Mouse (Mus musculus): ENCODE measurements around the gene Bax.
A peak's percentile ranks its signal among the peaks of the same experiment; 100 is the strongest.
"Not testable (repeated sequence)": the region's sequence is repeated elsewhere in the genome, so short reads cannot be mapped to it uniquely, and the experiment has no call there.

The Bax gene

DNA sequence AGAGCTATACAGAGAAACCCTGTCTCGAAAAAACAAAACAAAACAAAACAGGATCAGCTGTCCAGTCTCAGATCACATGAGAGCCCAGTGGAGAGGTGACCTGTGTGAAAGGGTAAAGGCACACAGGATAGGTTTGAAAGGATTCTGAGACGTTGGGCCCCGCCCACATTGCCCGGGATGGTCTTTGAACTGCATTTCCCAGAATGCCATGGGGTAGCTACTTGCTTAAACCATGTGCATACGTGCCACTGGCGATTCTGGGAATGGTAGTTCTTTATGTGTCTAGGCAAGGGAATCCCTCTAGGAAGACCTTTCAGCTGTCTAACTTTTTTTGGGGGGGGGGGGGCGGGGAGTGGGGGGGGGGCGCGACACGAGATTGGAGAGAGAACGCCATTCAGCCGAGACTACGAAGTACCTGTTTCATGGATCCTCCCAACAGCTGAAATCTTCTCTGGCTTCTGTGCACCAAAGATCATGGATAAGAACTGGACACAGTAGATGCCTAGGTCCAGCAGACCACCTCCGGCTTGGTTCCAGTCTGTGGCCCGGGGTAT is 14.8 kb upstream of the Bax start, which contains the start of gene Tulp2:
Gene Tulp2, plus strand, starts transcription at position 504 of the 554 bp plus-strand sequence.
- no peak for DNase-seq (ENCODE audit: low spot score in 2 of 2)

DNA sequence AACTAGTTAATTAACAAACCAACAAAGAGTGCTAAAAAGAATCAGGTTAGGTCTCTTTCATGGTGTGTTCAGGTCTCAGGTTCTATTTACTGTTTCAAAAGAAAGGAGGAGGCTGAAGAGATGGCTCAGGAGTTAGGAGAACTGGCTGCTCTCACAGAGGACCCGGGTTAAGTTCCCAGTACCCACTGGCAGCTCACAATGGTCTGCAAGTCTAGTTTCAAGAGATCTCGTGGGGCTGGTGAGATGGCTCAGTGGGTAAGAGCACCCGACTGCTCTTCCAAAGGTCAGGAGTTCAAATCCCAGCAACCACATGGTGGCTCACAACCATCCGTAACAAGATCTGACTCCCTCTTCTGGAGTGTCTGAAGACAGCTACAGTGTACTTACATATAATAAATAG is 13.6 kb upstream of the Bax start:
- not testable (repeated sequence) for DNase-seq (ENCODE audit: low spot score in 2 of 2)

DNA sequence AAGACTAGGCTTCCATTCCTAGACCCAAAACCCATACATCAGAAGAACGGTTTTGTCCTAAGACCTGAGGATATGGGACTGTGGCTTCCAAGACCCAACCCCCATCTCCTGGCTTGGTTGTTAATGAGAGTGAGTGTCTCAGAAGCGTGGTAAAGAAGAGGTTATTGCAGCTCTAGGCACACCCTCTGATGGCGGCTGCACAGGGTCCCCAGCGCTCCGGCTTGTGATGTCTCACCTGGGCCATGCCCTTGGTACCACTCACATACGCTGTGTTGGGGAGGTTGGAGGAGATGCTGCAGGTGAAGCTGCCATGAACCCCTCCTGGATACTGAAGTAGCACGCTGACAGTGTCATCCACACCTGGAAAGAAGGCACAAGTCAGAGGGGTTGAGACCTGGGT is 12.1 kb upstream of the Bax start:
- DNase-seq (ENCODE audit: low spot score in 2 of 2): no peak

DNA sequence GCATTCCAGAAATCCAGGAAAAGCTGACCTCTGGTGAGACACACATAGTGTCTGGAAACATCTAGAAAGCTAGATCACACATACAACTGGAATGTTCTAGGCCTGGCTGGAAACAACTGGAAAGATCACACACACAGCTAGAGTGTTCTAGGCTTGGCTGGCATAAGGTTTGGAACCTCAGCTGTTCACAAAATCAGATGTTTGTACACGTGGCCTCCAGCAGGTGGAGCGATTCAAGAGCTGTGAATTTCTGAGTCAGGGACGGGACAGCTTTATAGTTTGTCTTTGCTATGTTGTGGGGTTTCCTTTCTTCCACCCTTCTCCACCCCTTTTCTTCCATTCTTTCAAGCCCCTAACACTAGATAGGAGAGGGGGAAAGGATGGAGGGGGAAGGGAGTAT is 10.3 kb upstream of the Bax start:
- DNase-seq (ENCODE audit: low spot score in 2 of 2): peak in 1 of 2 experiments; percentile 49

DNA sequence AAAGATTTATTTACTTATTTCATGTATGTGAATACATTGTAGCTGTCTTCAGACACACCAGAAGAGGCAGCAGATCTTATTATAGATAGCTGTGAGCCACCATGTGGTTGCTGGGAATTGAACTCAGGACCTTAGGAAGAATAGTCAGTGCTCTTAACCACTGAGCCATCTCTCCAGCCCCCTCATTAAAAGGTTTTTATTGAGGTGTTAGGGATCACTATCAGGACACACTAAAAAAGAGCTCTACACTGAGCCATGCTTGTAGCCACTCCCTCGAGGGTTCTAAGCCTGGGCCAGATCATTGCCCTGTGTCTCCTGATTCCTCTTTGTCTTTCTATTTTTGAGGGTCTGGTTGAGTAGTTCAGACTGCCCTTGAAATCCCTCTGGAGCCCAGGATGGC is 9.8 kb upstream of the Bax start:
- no peak for DNase-seq (ENCODE audit: low spot score in 2 of 2)

DNA sequence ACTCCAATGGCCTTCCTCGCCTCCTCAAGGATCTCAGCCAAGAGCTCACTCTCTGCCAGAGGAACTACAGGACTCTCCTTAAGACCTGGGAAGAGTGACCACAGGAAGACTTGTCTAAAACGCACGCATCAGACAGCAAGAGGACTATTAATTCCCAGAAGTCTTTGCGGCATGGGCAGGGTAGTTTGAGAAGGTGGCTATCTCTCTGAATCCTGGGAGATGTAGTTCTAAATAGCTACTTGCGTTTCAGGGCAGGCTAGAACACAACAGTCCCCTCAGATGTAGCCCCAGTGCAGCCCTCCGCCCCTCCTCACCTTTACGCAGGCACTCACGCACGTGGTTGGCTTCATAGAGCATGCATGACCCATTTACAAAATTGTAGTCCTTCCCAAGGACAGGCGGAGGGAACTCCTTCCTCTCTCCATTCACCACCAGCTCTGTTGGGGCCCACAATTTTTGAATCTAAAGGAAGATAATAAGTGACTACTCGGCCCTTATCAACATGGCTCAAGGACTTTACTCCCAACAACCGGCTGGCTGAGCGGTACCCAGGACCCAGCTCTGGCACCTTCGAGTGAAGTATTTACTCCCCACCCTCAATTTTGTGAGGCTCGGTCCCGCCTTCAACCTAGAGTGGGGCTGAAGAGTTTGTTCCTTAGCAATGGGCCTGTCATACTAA is 8.7 kb upstream of the Bax start:
- no peak for DNase-seq (ENCODE audit: low spot score in 2 of 2)

DNA sequence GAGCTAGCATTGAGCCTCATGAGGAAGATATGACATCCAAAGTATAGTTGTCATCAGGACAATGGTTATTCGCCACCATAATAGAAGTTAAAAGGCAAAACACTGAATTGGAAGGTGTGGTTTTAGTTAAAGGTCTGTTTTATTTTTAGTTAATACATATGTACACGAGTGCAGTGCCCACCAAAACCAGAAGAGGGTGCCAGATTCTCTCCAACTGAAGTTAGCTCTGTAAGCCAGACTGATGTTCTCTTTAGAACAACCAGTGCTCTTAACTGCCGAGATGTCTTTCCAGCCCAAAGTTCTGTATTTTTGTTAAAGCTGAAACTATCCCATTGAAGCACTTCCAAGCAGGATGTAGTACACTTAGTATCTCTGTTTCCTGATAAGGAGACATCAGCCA is 4.2 kb upstream of the Bax start:
- peak in 1 of 2 experiments; percentile 76 for DNase-seq (ENCODE audit: low spot score in 2 of 2)

DNA sequence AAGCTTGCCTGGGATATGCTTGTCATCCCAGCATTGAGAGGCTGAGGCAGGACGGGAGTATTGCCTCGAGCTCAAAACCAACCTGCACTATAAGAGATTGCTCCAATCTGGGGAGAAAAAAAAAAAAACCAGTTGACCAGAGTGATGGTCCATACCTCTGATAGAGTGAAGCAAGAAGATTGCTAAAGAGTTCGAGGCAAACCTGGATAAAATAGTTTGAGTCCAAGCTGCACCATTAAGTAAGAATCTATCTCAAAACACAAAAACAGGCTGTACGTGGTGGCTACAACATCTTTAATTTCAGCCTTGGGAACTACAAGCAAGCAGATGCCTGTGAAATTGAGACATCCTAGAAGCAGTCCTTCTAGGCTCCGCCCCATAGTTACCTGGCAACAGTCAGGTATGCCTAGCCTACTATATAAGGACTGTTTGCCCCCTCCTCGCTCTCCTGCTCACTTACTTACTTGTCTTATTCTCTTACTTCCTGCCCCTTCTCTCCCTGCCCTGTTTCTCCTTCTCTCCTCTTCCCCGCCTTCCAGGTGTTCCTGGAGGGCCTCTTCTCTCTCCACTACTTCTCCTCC is 482 bp upstream of the Bax start:
- no peak for DNase-seq (ENCODE audit: low spot score in 2 of 2)

DNA sequence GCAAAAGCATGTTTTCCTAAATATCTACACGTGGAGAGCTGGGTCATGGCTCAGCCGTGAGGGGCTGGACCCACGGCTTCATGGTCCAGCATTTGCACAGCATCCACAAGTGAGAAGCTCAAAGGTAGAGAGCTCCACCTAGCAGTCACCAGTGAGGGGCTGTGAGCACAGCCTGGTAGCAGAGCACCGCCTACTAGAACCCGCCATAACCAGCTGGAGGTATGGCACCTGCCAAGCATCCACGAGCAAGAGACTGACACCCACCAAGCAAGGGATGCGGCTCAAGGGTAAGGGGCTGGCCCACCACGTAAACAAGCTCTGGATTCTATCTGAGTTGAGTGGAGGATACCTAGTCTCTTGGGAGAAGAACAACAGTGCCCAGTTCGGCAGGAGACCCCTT is 1.1 kb downstream of the Bax start:
- DNase-seq (ENCODE audit: low spot score in 2 of 2): no peak

DNA sequence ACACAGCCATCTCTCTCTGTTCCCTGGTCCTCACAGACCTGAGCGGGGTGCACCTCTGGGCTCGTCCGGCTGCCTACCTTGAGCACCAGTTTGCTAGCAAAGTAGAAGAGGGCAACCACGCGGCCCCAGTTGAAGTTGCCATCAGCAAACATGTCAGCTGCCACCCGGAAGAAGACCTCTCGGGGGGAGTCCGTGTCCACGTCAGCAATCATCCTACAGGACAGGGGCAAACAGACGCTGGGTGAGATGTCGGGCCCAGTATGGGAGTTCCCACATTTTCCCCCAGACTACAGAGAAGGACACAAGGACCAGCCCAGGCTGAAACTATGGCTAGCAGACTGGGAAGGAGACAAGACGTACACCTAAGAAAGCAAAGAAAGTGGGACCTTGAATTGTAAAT is 1.6 kb downstream of the Bax start:
- no peak for DNase-seq (ENCODE audit: low spot score in 2 of 2)

DNA sequence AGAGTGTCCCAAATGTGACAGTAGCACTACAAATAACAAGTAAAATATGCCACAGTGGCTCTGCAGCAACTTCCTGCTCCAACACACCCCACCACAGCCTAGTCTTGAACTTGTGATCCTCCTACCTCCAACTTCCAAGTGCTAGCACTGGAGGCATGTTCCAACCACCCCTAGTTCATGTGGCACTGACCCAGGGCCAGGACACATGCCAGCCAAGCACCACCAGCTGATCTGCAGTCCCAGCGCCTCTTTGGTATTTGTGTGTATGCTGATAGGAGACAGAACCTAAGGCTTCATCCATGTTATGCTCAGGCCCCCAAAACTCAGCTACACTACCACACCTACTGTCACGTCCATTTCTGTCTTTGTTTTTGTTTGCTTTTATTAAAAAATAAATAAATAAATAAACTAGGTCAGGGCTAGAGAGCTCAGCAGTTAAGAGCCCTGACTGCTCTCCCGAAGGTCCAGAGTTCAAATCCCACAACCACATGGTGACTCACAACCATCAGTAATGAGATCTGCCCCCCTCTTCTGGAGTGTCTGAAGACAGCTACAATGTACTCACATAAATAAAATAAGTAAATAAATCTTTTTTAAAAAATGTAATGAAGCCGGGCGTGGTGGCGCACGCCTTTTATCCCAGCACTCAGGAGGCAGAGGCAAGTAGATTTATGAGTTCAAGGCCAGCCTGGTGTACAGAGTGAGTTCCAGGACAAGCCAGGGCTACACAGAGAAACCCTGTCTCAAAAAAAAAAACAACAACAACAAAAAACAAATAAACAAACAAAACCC is 2.5 kb downstream of the Bax start:
- DNase-seq (ENCODE audit: low spot score in 2 of 2): no peak

DNA sequence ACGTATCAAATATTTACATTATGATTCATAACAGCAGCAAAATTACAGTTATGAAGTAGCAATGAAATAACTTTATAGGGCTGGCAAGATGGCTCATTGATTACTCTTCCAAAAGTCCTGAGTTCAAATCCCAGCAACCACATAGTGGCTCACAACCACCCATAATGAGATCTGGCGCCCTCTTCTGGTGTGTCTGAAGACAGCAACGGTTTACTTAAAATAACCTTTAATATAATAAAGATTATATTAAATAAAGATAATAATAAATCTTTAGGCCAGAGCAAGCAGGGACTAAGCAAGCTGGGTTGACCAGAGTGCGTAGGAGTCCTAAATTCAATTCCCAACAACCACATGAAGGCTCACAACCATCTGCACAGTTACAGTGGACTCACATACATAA is 3.8 kb downstream of the Bax start:
- DNase-seq (ENCODE audit: low spot score in 2 of 2): not testable (repeated sequence)

DNA sequence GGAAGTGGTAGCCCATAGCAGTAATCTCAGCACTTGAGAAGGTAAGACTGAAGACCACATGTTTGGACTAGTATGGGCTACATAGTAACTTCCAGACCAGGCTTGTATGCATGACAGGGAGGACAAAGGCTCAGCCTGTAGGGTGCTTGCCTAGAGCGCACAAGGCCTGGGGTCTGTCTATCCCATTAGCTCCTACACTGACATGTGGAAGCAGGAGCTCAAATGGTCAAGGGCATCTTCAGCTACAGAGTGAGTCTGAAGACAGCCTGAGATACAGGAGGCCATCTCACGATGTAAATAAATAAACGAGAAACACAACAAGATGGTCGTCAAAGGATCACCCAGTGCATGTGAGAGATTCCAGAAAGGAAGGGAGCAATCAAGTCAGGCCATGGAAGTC is 4.4 kb downstream of the Bax start:
- no peak for DNase-seq (ENCODE audit: low spot score in 2 of 2)

DNA sequence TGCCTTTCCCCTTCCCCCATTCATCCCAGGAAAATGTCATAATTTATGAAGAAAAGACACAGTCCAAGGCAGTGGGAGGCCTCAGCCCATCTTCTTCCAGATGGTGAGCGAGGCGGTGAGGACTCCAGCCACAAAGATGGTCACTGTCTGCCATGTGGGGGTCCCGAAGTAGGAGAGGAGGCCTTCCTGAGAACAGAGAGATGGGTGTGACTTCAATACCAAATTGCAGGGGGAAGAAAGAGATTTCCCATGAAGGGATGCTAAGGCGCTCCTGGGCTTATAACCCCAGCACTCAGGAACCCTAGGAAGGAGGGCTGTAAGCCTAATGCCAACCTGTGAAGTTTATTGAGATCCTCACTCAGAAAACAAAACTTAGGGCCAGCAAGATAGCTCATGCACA is 4.9 kb downstream of the Bax start:
- no peak for DNase-seq (ENCODE audit: low spot score in 2 of 2)

DNA sequence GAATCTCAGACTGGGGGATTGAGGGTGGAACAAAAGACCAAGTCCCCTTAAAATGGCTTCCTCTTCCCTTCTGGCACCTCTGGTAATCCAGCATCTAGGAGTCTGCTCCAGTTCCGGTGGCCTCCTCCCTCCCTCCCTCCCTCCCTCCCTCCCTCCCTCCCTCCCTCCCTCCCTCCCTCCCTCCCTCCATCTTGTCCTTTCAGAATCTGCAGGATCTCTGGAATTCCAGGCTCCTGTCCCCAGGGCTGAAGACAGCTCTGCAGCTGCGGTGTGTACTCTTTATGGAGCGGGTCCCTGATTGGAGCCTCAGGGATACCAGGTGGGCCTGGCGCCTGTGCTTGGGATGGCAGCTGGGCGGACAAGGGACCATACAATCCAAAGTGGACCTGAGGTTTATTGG is 5.4 kb downstream of the Bax start:
- no peak for DNase-seq (ENCODE audit: low spot score in 2 of 2)

DNA sequence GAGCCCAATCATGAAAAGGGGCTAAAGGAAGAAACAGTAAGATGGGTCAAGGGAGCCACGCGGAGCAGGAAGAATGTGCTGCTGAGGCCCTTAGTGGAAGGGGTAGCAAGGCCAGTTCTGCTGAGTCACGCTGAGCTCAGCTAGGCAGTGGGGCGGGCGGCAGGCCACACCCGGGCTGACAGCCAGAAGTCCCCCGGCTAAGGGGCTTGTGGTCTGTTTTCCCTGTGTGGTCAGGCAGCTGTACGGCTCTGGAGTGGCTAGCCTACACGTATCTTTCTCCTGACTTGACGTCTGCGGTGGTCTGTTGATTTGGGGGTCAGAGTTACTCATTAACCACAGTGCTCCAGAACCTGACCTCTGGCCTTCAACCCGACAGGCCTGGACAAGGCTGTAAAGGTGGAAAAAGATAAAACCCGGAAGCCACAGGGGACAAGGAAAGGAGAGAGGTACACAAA is 5.8 kb downstream of the Bax start:
- peak; percentile 73 to 81 for DNase-seq (ENCODE audit: low spot score in 2 of 2)

DNA sequence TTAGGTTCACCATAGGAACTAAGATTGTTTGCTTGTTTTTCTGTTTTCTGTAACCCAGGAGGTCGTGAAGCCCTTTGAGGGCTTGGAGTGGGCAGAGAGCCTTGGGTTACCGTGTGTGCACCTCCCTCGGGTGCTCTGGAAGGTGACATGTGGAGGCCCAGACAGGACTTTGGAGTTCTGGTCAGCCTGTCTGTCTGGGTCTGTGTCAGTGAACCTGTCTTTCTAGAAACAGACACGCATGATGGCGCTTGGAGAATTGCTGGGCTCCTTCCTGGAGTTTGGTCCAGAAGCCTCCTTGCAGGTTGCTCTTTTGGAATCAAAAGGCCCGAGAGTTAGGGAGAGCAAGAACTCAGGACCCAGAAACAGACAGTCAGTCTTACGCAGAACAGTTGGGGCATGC is 6.3 kb downstream of the Bax start:
- no peak for DNase-seq (ENCODE audit: low spot score in 2 of 2)

DNA sequence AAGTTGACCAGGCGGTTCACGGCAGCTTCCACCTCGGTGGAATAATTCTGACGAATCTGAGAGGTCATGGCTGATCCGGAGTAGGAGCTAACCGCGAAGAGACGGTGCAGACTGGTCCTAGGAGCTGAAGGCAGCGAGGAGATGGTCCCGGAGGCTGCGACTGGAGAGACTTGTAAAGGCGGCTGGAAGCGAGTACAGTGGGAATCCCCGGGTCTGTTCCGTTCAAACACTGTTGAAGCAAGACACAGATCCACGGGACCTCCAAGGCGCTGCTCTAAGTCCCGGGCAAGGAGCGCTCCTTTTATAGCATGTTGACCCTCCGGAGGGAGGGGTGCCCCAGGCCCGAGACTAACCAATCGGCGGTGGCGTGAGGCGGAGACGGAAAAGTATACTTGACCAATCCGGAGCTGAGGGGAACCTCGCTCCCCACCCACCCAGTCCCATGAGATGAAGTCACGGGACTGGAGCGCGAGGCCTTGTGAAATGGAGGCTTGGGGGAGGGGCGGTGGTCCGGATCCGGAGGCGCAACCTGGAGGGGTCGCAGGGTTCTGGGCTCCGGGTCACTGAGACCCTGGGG is 7.0 kb downstream of the Bax start, which contains the start of gene Ftl1:
Gene Ftl1, minus strand, starts transcription at position 321 of the 577 bp plus-strand sequence.
- peak; percentile 99 for DNase-seq (ENCODE audit: low spot score in 2 of 2)

DNA sequence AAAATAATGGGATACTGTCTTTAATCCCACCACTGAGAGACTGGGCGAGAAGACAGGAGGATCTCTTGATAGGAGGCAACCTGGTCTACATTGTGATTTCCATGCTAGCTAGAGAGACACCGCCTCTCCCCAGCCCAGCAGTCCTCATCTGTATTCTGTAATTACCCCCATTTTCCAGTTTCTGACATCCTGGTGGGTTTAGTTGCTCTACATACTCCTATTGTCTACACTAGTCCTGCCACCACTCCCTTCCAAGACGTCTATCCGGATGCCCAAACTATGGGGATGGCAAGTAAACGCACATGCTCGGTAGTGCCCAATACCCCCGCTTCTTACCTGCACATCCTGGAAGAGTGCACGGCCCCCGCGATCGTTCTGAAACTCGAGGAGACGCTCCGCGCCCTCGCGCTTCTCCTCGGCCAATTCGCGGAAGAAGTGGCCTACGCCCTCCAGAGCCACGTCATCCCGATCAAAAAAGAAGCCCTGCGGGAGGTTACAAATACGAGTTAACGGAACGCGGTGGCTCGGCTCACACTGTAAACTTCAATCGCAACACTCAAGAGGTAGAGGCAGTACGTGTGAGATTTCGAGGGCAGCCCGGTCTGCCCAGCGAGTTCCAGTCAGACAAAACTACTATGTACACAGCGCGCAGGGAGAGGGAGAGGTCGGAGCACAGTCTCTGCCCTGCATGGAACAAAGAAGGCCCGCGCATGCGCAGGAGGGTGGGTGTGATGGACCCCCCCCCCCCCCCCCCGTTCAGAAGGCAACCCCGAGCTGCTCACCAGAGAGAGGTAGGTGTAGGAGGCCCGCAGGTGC is 7.7 kb downstream of the Bax start:
- peak; percentile 81 to 86 for DNase-seq (ENCODE audit: low spot score in 2 of 2)

DNA sequence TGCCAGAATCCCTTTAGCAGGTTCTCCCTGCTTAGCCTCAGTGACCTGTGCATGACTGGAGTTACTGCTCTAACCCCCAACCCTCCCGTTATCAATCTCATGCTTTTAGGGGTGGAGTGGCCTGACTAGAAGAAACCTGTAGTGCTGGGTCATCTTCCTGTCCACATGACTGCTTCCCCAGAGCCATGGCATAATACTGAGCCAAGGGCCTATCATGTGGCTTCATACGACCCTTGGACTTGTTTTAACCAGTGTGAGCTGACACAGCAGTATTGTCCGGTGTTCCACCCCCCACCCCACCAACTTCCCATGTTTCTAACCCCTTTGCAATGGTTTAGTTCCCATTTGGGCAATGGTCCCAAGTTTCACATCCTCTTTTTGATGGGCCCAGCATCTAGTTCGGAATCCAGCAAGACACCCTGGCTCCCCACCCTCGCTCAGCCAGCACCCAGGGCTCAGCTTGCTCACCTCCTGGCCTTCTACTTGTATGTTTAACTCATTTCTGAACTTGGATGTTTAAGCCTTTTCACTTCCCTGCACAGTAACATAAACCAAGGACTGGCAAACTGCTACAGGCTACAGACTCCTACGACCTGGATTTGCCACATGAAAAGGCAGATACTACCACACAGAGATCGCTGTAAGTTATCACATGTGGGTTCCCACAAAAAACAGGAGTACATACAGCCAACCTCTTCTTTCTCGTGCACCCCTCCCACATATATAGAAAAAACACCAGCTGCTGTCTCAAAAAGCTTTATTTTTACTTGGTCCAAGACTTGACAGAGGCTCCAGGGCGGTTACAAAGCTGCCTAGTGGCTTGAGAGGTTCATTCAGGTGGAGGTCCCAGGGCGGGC is 9.3 kb downstream of the Bax start:
- peak; percentile 52 to 77 for DNase-seq (ENCODE audit: low spot score in 2 of 2)
